Mouse (Mus musculus) embryonic facial prominence, embryonic 15.5 days (tissue): ENCODE results near the gene Sorl1. TPM values are rescaled to one million over a fixed set of nuclear protein-coding genes. Genes with fewer than 3 reads are reported as not detected.

Source experiments
- ATAC-seq: fragments of 200-750 bp; cut with Nextera tagmentation; 2 replicates; pipeline ENCODE4 v1.8.0; 2017; ENCODE audit warnings: low read depth, moderate TSS enrichment; ENCODE audit not compliant: insufficient number of reproducible peaks, low FRiP score, low TSS enrichment
- H3K27ac ChIP-seq: fragments of 300-500 bp; sonication (generic); replicated peaks from 2 replicates; pipeline ENCODE4 v1.5.1; 2015; ENCODE audit warnings: mild to moderate bottlenecking, inconsistent platforms
- H3K27me3 ChIP-seq: fragments of 300-500 bp; sonication (generic); 2 replicates; pipeline ENCODE4 v1.6.1; 2015; ENCODE audit warnings: inconsistent platforms
- H3K36me3 ChIP-seq: fragments of 300-500 bp; sonication (generic); 2 replicates; pipeline ENCODE4 v1.6.1; 2015; ENCODE audit warnings: mild to moderate bottlenecking, inconsistent platforms
- H3K4me1 ChIP-seq: fragments of 300-500 bp; sonication (generic); 2 replicates; pipeline ENCODE4 v1.6.1; 2015; ENCODE audit warnings: inconsistent platforms
- H3K4me2 ChIP-seq: fragments of 300-500 bp; sonication (generic); replicated peaks from 2 replicates; pipeline ENCODE4 v1.6.1; 2015; ENCODE audit warnings: mild to moderate bottlenecking, inconsistent platforms
- H3K4me3 ChIP-seq: fragments of 300-500 bp; sonication (generic); replicated peaks from 2 replicates; pipeline ENCODE4 v1.5.1; 2015; ENCODE audit warnings: mild to moderate bottlenecking, inconsistent platforms
- H3K9ac ChIP-seq: fragments of 300-500 bp; sonication (generic); 2 replicates; pipeline ENCODE4 v1.6.1; 2015; ENCODE audit warnings: inconsistent platforms
- H3K9me3 ChIP-seq: fragments of 300-500 bp; sonication (generic); replicated peaks from 2 replicates; pipeline ENCODE4 v1.6.1; 2016; ENCODE audit warnings: inconsistent platforms
- WGBS: fragments of 180-500 bp; shearing (Covaris S2); methylation state at CpG from one replicate; pipeline ENCODE4 v1.1.7; 2015; 5-methylcytosine and 5-hydroxymethylcytosine counted together
- polyA plus RNA-seq: library from polyadenylated mRNA; unstranded; fragments of >200 nt; fragmentation: Nextera tagmentation; extraction: Ambion mirVana; gene quantifications from 2 replicates; pipeline ENCODE4 v1.2.1, GENCODE M21; 2015

Sorl1 gene
- polyA plus RNA-seq, 1 experiment from 2014 or later, result 8.5 TPM

- H3K4me3 ChIP-seq, result no peak overlapping the region
- WGBS, result 66% methylated on average over 4 of the region's 4 CpGs
- H3K27me3 ChIP-seq, result no peaks in the 10 kb centered on the region
- no peak overlapping the region for H3K27ac ChIP-seq
- H3K4me2 ChIP-seq, result no peak overlapping the region
- no peak overlapping the region for H3K9ac ChIP-seq
- no peaks in the 10 kb centered on the region for H3K36me3 ChIP-seq
- no peaks in the 10 kb centered on the region for H3K4me1 ChIP-seq
- ATAC-seq, result no peak
- no peaks in the 10 kb centered on the region for H3K9me3 ChIP-seq
Observed at GRCm38 (mm10) chr9:42148036-42148435, 23.9 kb upstream of the Sorl1 start.

DNA sequence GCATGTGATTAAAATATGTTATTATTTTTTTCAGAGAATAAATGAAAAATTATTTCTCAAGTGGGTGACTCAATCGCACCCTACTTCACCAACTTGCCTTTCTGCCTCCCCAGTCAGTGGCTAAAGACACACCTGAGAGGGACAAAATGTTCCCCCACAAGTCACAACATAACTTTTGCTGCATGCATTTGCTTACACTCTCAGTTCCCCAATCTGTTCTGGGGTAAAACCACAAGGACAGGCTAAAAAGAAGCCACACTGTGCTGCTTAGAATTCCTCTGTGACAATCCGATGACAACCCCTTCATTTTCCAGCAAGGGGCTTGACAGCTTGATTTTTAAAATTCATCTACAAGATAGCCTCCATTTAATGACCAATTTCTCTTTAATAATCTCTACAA is 22.4 kb upstream of the Sorl1 start:
- no peak overlapping the region for H3K4me2 ChIP-seq
- no peaks in the 10 kb centered on the region for H3K9me3 ChIP-seq
- no peak overlapping the region for H3K9ac ChIP-seq
- no peaks in the 10 kb centered on the region for H3K36me3 ChIP-seq
- H3K27ac ChIP-seq, result no peak overlapping the region
- WGBS, result 86% methylated on average over 2 of the region's 2 CpGs
- ATAC-seq, result no peak
- H3K4me3 ChIP-seq, result no peak overlapping the region
- H3K4me1 ChIP-seq, result no peaks in the 10 kb centered on the region
- H3K27me3 ChIP-seq, result no peaks in the 10 kb centered on the region

DNA sequence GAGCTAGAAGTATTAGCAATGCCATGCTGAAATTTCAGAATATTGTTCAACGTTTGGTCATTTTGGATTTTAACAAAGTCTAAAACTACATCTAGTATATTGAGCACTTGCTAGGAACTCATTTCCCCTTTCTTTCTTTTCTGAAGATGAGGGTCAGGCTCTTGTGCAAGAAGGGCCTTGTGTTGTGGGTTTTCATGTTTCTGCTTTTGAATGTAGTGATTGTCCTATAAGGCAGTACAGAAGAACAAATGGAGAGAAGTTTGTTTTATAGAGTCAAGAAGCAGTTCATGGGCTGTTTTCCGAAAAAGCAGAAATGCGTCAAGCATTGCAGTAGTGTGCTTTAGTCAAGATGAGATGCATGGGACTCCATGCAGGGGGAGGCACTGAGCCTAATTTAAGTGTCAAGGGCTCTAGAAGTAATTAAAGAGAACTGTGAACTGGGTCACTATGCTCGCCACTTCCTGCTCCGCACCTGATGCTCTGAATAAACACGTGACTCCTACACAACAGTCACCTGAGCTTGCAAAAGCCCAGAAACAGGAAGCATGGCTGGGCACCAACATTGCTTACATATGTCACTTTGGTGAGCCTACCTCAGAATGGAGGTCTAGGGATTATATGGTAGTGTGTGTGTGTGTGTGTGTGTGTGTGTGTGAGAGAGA is 17.6 kb upstream of the Sorl1 start:
- ATAC-seq, result no peak
- H3K4me1 ChIP-seq, result no peaks in the 10 kb centered on the region
- no peak overlapping the region for H3K4me2 ChIP-seq
- H3K27ac ChIP-seq, result no peak overlapping the region
- H3K36me3 ChIP-seq, result no peaks in the 10 kb centered on the region
- no peak overlapping the region for H3K9ac ChIP-seq
- 81% methylated on average over 6 of the region's 6 CpGs for WGBS
- H3K27me3 ChIP-seq, result no peaks in the 10 kb centered on the region
- no peak overlapping the region for H3K4me3 ChIP-seq
- H3K9me3 ChIP-seq, result no peaks in the 10 kb centered on the region

GRCm38 (mm10) chr9:42138248-42138858 is 14.3 kb upstream of the Sorl1 start:
- Histone ChIP-seq H3K9ac (no peak overlapping the region), H3K27ac (no peak overlapping the region), H3K36me3 (no peaks in the 10 kb centered on the region), H3K4me1 (no peaks in the 10 kb centered on the region), H3K27me3 (no peaks in the 10 kb centered on the region), H3K4me2 (no peak overlapping the region), H3K9me3 (no peaks in the 10 kb centered on the region), H3K4me3 (no peak overlapping the region)
- 84% methylated on average over 4 of the region's 4 CpGs for WGBS
- no peak for ATAC-seq

DNA sequence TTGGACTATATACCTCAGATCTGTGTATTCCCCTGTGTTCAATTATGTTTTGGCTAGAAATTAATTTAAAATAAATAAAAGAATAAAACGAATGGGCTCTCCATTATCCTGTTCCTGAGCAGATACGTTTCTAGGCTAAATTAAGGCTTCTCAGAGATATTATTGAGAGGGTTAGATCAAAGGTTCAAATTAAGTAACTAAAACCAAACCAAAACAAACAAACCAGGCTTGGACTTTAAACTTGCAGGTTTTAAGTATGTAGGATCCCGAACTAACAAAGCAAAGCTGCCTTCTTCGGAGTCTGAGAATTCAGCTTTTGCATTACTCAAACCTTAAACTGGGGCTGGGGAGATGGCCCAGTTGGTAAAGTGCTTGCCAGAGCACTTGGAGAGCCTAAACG is 13.5 kb upstream of the Sorl1 start:
- Histone ChIP-seq H3K4me2 (no peak overlapping the region), H3K9me3 (no peaks in the 10 kb centered on the region), H3K27me3 (no peaks in the 10 kb centered on the region), H3K9ac (no peak overlapping the region), H3K4me3 (no peak overlapping the region), H3K36me3 (no peaks in the 10 kb centered on the region), H3K4me1 (no peaks in the 10 kb centered on the region), H3K27ac (no peak overlapping the region)
- WGBS, result 68% methylated on average over 5 of the region's 5 CpGs
- no peak for ATAC-seq

DNA sequence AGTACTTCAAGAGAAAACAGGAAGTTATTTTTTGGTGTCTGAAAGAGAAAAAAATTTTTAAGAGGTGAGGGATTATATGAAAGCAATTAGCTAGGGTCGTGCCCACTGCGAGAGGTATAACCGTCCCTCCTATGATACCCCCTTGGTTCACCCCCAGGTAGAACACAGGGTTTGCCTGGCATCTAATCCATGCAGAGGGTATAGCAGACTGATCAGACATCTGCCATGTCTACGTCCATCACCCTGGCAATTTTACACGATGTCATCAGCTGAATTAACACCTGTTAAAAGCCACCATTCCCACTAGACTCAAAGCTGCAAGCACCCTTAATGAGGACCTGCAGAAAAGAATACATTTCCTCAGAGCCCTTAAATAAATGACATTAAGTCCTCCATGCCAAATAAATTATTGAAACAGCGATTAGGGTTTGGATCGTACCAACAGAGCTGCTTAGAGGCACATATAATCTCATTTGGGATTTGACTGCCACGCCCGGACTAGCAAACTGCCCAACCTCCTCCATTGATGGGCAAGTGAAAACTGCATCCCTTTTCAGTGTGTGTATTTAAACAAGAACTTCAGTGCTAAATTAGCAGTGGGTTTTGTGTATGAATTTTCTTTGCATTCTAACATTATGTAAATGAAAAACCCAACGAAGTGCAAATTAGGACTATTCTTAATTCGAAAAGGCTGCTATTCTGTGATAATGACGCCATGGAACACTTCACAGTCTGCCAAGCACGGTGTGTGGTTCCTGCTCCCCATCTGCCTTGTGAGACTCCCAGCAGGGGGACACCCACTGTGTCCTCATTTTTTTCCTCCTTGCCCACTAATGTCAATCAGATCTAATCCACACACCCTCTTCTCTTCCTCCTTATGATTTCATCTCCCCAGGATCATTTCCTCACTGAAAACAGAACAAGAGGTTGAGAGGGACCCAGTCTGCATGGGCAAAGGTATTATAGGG is 7.0 kb upstream of the Sorl1 start:
- H3K36me3 ChIP-seq, result no peaks in the 10 kb centered on the region
- H3K9ac ChIP-seq, result no peak overlapping the region
- H3K4me2 ChIP-seq, result no peak overlapping the region
- 72% methylated on average over 13 of the region's 13 CpGs for WGBS
- no peaks in the 10 kb centered on the region for H3K9me3 ChIP-seq
- no peak overlapping the region for H3K4me3 ChIP-seq
- no peaks in the 10 kb centered on the region for H3K27me3 ChIP-seq
- no peak overlapping the region for H3K27ac ChIP-seq
- no peak for ATAC-seq
- H3K4me1 ChIP-seq, result no peaks in the 10 kb centered on the region

GRCm38 (mm10) chr9:42127983-42128382 is 3.9 kb upstream of the Sorl1 start:
- Histone ChIP-seq H3K27ac (no peak overlapping the region), H3K4me1 (peaks cover 10% of the 10 kb centered on the region; the same call in 1 of the 2 replicates), H3K9me3 (no peaks in the 10 kb centered on the region), H3K27me3 (no peaks in the 10 kb centered on the region), H3K9ac (no peak overlapping the region), H3K4me3 (no peak overlapping the region), H3K4me2 (no peak overlapping the region), H3K36me3 (no peaks in the 10 kb centered on the region)
- ATAC-seq, result no peak
- 84% methylated on average over 5 of the region's 5 CpGs for WGBS

DNA sequence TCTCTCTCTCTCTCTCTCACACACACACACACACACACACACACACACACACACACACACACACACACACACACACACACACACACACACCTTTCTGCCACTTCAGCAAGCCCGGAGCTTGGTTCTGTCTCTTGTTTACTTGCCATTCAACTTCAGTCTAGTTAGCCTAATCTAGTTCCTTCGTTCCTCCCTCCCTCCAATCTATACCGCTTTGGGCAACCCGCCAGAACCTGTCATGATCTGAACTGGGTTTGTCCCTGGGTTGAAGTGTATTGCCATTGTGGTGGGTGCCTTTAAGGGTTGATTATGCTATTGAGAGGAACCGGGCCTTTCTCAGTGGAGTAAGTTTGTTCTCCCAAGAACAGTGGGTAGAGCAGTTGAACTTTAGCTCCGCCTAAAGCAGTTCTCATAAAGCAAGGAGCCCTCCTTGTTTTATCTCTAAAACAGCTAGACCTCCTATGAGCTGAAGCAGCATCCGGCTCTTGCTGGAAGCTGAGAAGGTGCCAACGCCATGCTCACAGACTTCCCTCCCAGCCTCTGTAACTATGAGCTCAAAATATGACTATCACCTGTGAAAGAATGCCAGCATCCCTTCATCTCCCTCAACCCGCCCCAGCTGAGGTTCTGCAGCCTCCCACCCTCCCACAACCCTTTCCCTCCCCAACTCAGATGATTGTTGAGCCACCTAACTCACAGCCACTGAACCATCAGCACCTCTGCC is 1.3 kb upstream of the Sorl1 start:
- H3K4me1 ChIP-seq, result peaks cover 26% of the 10 kb centered on the region
- no peaks in the 10 kb centered on the region for H3K9me3 ChIP-seq
- no peak overlapping the region for H3K4me3 ChIP-seq
- ATAC-seq, result no peak
- no peaks in the 10 kb centered on the region for H3K27me3 ChIP-seq
- H3K4me2 ChIP-seq, result no peak overlapping the region
- H3K9ac ChIP-seq, result no peak overlapping the region
- 76% methylated on average over 9 of the region's 9 CpGs for WGBS
- no peaks in the 10 kb centered on the region for H3K36me3 ChIP-seq
- H3K27ac ChIP-seq, result no peak overlapping the region

- H3K27ac ChIP-seq, result no peak overlapping the region
- peak overlapping the region; percentile 90 for H3K4me2 ChIP-seq
- H3K9me3 ChIP-seq, result no peaks in the 10 kb centered on the region
- H3K9ac ChIP-seq, result peak overlapping the region; percentile 66
- H3K4me3 ChIP-seq, result peak overlapping the region; percentile 84
- peaks cover 26% of the 10 kb centered on the region for H3K4me1 ChIP-seq
- H3K27me3 ChIP-seq, result no peaks in the 10 kb centered on the region
- ATAC-seq, result no peak
- H3K36me3 ChIP-seq, result no peaks in the 10 kb centered on the region
- 20% methylated on average over 11 of the region's 11 CpGs for WGBS
Observed at GRCm38 (mm10) chr9:42123204-42123603, 893 bp downstream of the Sorl1 start.

GRCm38 (mm10) chr9:42122441-42122840 is 1.7 kb downstream of the Sorl1 start:
- Histone ChIP-seq H3K4me2 (peak overlapping the region; percentile 90), H3K27me3 (no peaks in the 10 kb centered on the region), H3K4me3 (no peak overlapping the region), H3K4me1 (peaks cover 26% of the 10 kb centered on the region), H3K27ac (no peak overlapping the region), H3K9ac (no peak overlapping the region), H3K9me3 (no peaks in the 10 kb centered on the region), H3K36me3 (no peaks in the 10 kb centered on the region)
- WGBS, result 73% methylated on average over 6 of the region's 6 CpGs
- ATAC-seq, result no peak
